Mouse (Mus musculus) MEL (cell line): ENCODE results near the gene Kctd6. TPM values are rescaled to one million over a fixed set of nuclear protein-coding genes. Genes with fewer than 3 reads are reported as not detected.

ENCODE experiments used
- DNase-seq: peaks from one replicate; pipeline ENCODE4 v3.0.0; 2011; ENCODE audit warnings: low read depth, low spot score
- H3K27ac ChIP-seq: 2 replicates; pipeline ENCODE4 v1.5.1; 2012; ENCODE audit warnings: low read depth, mild to moderate bottlenecking, control low read depth, low read length, moderate library complexity; ENCODE audit not compliant: control insufficient read depth
- H3K27me3 ChIP-seq, 2 experiments: fragments of 150-350 bp in 1 of 2; sonication (generic) in 1 of 2; 2 replicates each; pipeline ENCODE4 v1.6.1; 2012; ENCODE audit warnings: low read length in 2 of 2, mild to moderate bottlenecking in 2 of 2, improper control_type of control experiment in 1 of 2, moderate library complexity in 1 of 2; ENCODE audit not compliant: insufficient read depth in 2 of 2, control insufficient read depth in 1 of 2
- H3K36me3 ChIP-seq, 2 experiments: 2 replicates each; pipeline ENCODE4 v1.6.1; 2012 to 2014; ENCODE audit warnings: low read length in 2 of 2, improper control_type of control experiment in 1 of 2, inconsistent platforms in 1 of 2, mild to moderate bottlenecking in 1 of 2; ENCODE audit not compliant: insufficient read depth in 2 of 2, control insufficient read depth in 1 of 2
- H3K4me1 ChIP-seq, 2 experiments: fragments of 150-350 bp in 1 of 2; sonication (generic) in 1 of 2; 2 replicates each; pipeline ENCODE4 v1.6.1; 2012; ENCODE audit warnings: low read length in 2 of 2, improper control_type of control experiment in 1 of 2, mild to moderate bottlenecking in 1 of 2; ENCODE audit not compliant: insufficient read depth in 2 of 2, control insufficient read depth in 1 of 2
- H3K4me3 ChIP-seq, 2 experiments: fragments of 150-350 bp in 1 of 2; sonication (generic) in 1 of 2; 2 replicates each; pipeline ENCODE4 v1.5.1; 2012; ENCODE audit warnings: low read depth in 2 of 2, low read length in 2 of 2, mild to moderate bottlenecking in 2 of 2, moderate library complexity in 2 of 2, control low read depth in 1 of 2, improper control_type of control experiment in 1 of 2; ENCODE audit not compliant: control insufficient read depth in 1 of 2, insufficient read depth in 1 of 2
- H3K79me2 ChIP-seq: 2 replicates; pipeline ENCODE4 v1.6.1; 2012; ENCODE audit warnings: mild to moderate bottlenecking, low read length, moderate library complexity; ENCODE audit not compliant: control insufficient read depth, poor library complexity, insufficient read depth
- H3K9ac ChIP-seq: 2 replicates; pipeline ENCODE4 v1.6.1; 2012; ENCODE audit warnings: low read depth, mild to moderate bottlenecking, control low read depth, low read length, moderate library complexity; ENCODE audit not compliant: control insufficient read depth, poor library complexity, severe bottlenecking
- H3K9me3 ChIP-seq: fragments of 150-350 bp; sonication (generic); replicated peaks from 2 replicates; pipeline ENCODE4 v1.6.1; 2012; ENCODE audit warnings: mild to moderate bottlenecking, low read length, improper control_type of control experiment, moderate library complexity; ENCODE audit not compliant: insufficient read depth
- BHLHE40 ChIP-seq: IDR thresholded peaks from 2 replicates; pipeline ENCODE4 v1.6.1; 2012; ENCODE audit warnings: low read depth, mild to moderate bottlenecking, inconsistent platforms, low read length, improper control_type of control experiment, borderline replicate concordance
- CHD1 ChIP-seq: IDR thresholded peaks from 2 replicates; pipeline ENCODE4 v1.6.1; 2012; ENCODE audit warnings: low read depth, mild to moderate bottlenecking, inconsistent platforms, low read length, improper control_type of control experiment
- E2F4 ChIP-seq: IDR thresholded peaks from 2 replicates; pipeline ENCODE4 v1.6.1; 2011; ENCODE audit warnings: low read depth, low read length, improper control_type of control experiment, borderline replicate concordance
- ELF1 ChIP-seq: IDR thresholded peaks from 2 replicates; pipeline ENCODE4 v1.6.1; 2014; ENCODE audit warnings: low read depth, mild to moderate bottlenecking, inconsistent platforms, low read length, improper control_type of control experiment, moderate library complexity
- EP300 ChIP-seq, 2 experiments: IDR thresholded peaks; 2 replicates each; pipeline ENCODE4 v1.6.1; 2011; ENCODE audit warnings: improper control_type of control experiment in 2 of 2, low read length in 2 of 2, low read depth in 1 of 2, mild to moderate bottlenecking in 1 of 2
- ETS1 ChIP-seq: IDR thresholded peaks from 2 replicates; pipeline ENCODE4 v1.6.1; 2012; ENCODE audit warnings: low read depth, mild to moderate bottlenecking, inconsistent platforms, low read length, improper control_type of control experiment, moderate library complexity
- GABPA ChIP-seq: IDR thresholded peaks from 2 replicates; pipeline ENCODE4 v1.6.1; 2012; ENCODE audit warnings: low read depth, mild to moderate bottlenecking, inconsistent platforms, low read length, improper control_type of control experiment, moderate library complexity
- GATA1 ChIP-seq: IDR thresholded peaks from 2 replicates; pipeline ENCODE4 v1.6.1; 2011; ENCODE audit warnings: low read depth, low read length, improper control_type of control experiment
- HCFC1 ChIP-seq: IDR thresholded peaks from 2 replicates; pipeline ENCODE4 v1.6.1; 2012; ENCODE audit warnings: low read depth, mild to moderate bottlenecking, inconsistent platforms, low read length, improper control_type of control experiment, moderate library complexity
- MAX ChIP-seq: IDR thresholded peaks from 2 replicates; pipeline ENCODE4 v1.6.1; 2011; ENCODE audit warnings: low read length, improper control_type of control experiment
- MAZ ChIP-seq: IDR thresholded peaks from 2 replicates; pipeline ENCODE4 v1.6.1; 2012; ENCODE audit warnings: low read depth, mild to moderate bottlenecking, inconsistent platforms, low read length, improper control_type of control experiment
- MEF2A ChIP-seq: IDR thresholded peaks from 2 replicates; pipeline ENCODE4 v1.6.1; 2014; ENCODE audit warnings: low read depth, mild to moderate bottlenecking, inconsistent platforms, low read length, improper control_type of control experiment; ENCODE audit not compliant: poor library complexity, insufficient replicate concordance, severe bottlenecking; ENCODE audit errors: extremely low read depth
- MYB ChIP-seq: IDR thresholded peaks from 2 replicates; pipeline ENCODE4 v1.6.1; 2011; ENCODE audit warnings: mild to moderate bottlenecking, low read depth, low read length, improper control_type of control experiment
- MYC ChIP-seq: IDR thresholded peaks from 2 replicates; pipeline ENCODE4 v1.6.1; 2011; ENCODE audit warnings: low read depth, mild to moderate bottlenecking, low read length, improper control_type of control experiment, moderate library complexity
- NELFE ChIP-seq: IDR thresholded peaks from 2 replicates; pipeline ENCODE4 v1.6.1; 2011; ENCODE audit warnings: low read depth, low read length, improper control_type of control experiment
- RCOR1 ChIP-seq: IDR thresholded peaks from 2 replicates; pipeline ENCODE4 v1.6.1; 2012; ENCODE audit warnings: low read depth, mild to moderate bottlenecking, inconsistent platforms, low read length, improper control_type of control experiment
- SIN3A ChIP-seq: IDR thresholded peaks from 2 replicates; pipeline ENCODE4 v1.6.1; 2012; ENCODE audit warnings: low read length, improper control_type of control experiment, inconsistent platforms
- SMC3 ChIP-seq: IDR thresholded peaks from 2 replicates; pipeline ENCODE4 v1.6.1; 2011; ENCODE audit warnings: low read depth, low read length, improper control_type of control experiment
- TAL1 ChIP-seq: IDR thresholded peaks from 2 replicates; pipeline ENCODE4 v1.6.1; 2012; ENCODE audit warnings: mild to moderate bottlenecking, inconsistent platforms, low read length, moderate library complexity, mixed read lengths
- TBP ChIP-seq: IDR thresholded peaks from 2 replicates; pipeline ENCODE4 v1.8.0; 2011; ENCODE audit warnings: low read depth, low read length, improper control_type of control experiment
- UBTF ChIP-seq: IDR thresholded peaks from 2 replicates; pipeline ENCODE4 v1.6.1; 2012; ENCODE audit warnings: low read depth, mild to moderate bottlenecking, inconsistent platforms, low read length, improper control_type of control experiment, moderate library complexity, borderline replicate concordance; ENCODE audit not compliant: insufficient read depth
- USF1 ChIP-seq: IDR thresholded peaks from 2 replicates; pipeline ENCODE4 v1.6.1; 2014; ENCODE audit warnings: low read depth, mild to moderate bottlenecking, inconsistent platforms, low read length, improper control_type of control experiment, moderate library complexity
- USF2 ChIP-seq, 2 experiments: IDR thresholded peaks; 2 replicates each; pipeline ENCODE4 v1.6.1; 2011 to 2012; ENCODE audit warnings: improper control_type of control experiment in 2 of 2, low read length in 2 of 2, borderline replicate concordance in 1 of 2, inconsistent platforms in 1 of 2, low read depth in 1 of 2, mild to moderate bottlenecking in 1 of 2; ENCODE audit not compliant: insufficient read depth in 1 of 2
- ZMIZ1 ChIP-seq: IDR thresholded peaks from 2 replicates; pipeline ENCODE4 v1.6.1; 2012; ENCODE audit warnings: low read depth, mild to moderate bottlenecking, inconsistent platforms, low read length, improper control_type of control experiment, moderate library complexity
- polyA plus RNA-seq, 2 experiments: library from polyadenylated mRNA; stranded (reverse) in 1 of 2; unstranded in 1 of 2; fragments of >175 nt in 1 of 2; fragments of >200 nt in 1 of 2; gene quantifications; 2 replicates each; pipeline versions ENCODE4 v1.2.1 to v1.2.4; 2012; ENCODE audit warnings: low replicate concordance in 2 of 2, low read depth in 1 of 2; ENCODE audit not compliant: insufficient read length in 2 of 2, insufficient read depth in 1 of 2, missing spikeins in 1 of 2
- total RNA-seq: library from RNA; depleted of rRNA; stranded (reverse); fragments of 300-350 nt; gene quantifications from 2 replicates; pipeline ENCODE4 v1.2.3, GENCODE M21; 2012

The Kctd6 gene
- total and polyA plus RNA-seq, 3 experiments, result 3.6 to 5.5 TPM; not detected in 1

GRCm38 (mm10) chr14:8201715-8202114 lies 12.2 kb upstream of the Kctd6 start (continued):
- no peak for TF ChIP-seq GABPA
- no peak for TF ChIP-seq SIN3A
- no peak for TF ChIP-seq SMC3
- TF ChIP-seq ZMIZ1, result no peak
- no peak for TF ChIP-seq MAX

GRCm38 (mm10) chr14:8206179-8206910 lies 7.6 kb upstream of the Kctd6 start:
- H3K36me3 ChIP-seq, result no peaks in the 10 kb centered on the region
- no peaks in the 10 kb centered on the region for H3K9me3 ChIP-seq
- TF ChIP-seq ZMIZ1 (no peak), USF1 (no peak), NELFE (no peak), ELF1 (no peak), MYB (no peak), MAZ (no peak), USF2 (IDR thresholded peaks at IDR 0.05; ENCODE audit: borderline replicate concordance in 1 of 2, insufficient read depth in 1 of 2, low read depth in 1 of 2, low read length in 2 of 2) (no peak), RCOR1 (no peak), E2F4 (no peak), HCFC1 (no peak), BHLHE40 (no peak)
- H3K27me3 ChIP-seq, result peaks cover 6 to 9% of the 10 kb centered on the region in 2 experiments
- no peak for DNase-seq
- no peaks in the 10 kb centered on the region for H3K4me1 ChIP-seq
- H3K79me2 ChIP-seq, result no peaks in the 10 kb centered on the region
- no peak overlapping the region for H3K4me3 ChIP-seq
- H3K9ac ChIP-seq, result no peak overlapping the region
- no peak overlapping the region for H3K27ac ChIP-seq

- DNase-seq, result no peak
- no peaks in the 10 kb centered on the region for H3K9me3 ChIP-seq
- H3K4me3 ChIP-seq, result no peak overlapping the region
- H3K36me3 ChIP-seq, result no peaks in the 10 kb centered on the region
- no peak overlapping the region for H3K27ac ChIP-seq
- H3K79me2 ChIP-seq, result no peaks in the 10 kb centered on the region
- H3K9ac ChIP-seq, result no peak overlapping the region
- peaks cover 6 to 9% of the 10 kb centered on the region in 2 experiments for H3K27me3 ChIP-seq
- no peaks in the 10 kb centered on the region for H3K4me1 ChIP-seq
- no peak for TF ChIP-seq ETS1
- TF ChIP-seq BHLHE40, result no peak
- TF ChIP-seq MEF2A, result no peak
- no peak for TF ChIP-seq HCFC1
- TF ChIP-seq MYC, result no peak
- no peak for TF ChIP-seq UBTF
- no peak for TF ChIP-seq CHD1
- no peak for TF ChIP-seq TBP
- no peak for TF ChIP-seq GATA1
- no peak for TF ChIP-seq EP300 (IDR thresholded peaks at IDR 0.05; ENCODE audit: low read depth in 1 of 2, low read length in 2 of 2)
- TF ChIP-seq SIN3A, result no peak
- TF ChIP-seq TAL1, result no peak
- TF ChIP-seq RCOR1, result no peak
- TF ChIP-seq USF2 (IDR thresholded peaks at IDR 0.05; ENCODE audit: borderline replicate concordance in 1 of 2, insufficient read depth in 1 of 2, low read depth in 1 of 2, low read length in 2 of 2), result no peak
Measured at GRCm38 (mm10) chr14:8207105-8207504, 6.8 kb upstream of the Kctd6 start.
